Mouse (Mus musculus) liver, adult 2 months (tissue): ENCODE data around the gene Colca2.
A peak's percentile ranks its signal among the peaks of the same experiment; 100 is the strongest.

Experiments used
- CTCF ChIP-seq: fragments of 200-500 bp; IDR thresholded peaks from 2 replicates; pipeline ENCODE4 v1.5.1; 2011; ENCODE audit warnings: low read depth, low read length, control low read depth
- POLR2A ChIP-seq: fragments of 200-500 bp; IDR thresholded peaks from 2 replicates; pipeline ENCODE4 v1.6.1; 2011; ENCODE audit warnings: low read length, control low read depth; ENCODE audit not compliant: insufficient read depth; ENCODE audit errors: extremely low read depth

DNA sequence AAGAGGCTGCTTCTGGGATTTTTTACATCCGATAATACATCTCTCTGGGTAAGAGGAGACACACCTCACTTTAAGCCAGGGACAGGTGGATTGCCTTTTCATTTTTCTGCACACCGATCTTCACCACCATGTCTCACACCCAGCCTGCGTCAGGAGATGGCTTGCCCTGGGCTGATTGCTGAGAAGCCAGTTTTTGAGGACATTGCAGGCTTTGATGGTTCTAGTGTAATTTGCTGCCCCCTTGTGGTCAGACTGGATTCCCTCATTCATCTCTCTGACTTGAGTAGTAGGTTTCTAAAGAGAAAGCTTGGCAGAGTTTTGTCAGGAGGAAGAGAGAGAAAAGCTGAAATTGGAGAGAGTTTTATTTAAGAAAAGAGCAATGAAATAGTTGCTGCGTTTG is 14.3 kb upstream of the Colca2 start:
- no peak for TF ChIP-seq POLR2A
- TF ChIP-seq CTCF = peak; percentile 62
